Mouse (Mus musculus) adrenal gland, adult 18-20 months (tissue): ENCODE results near the gene Tunar. TPM values are rescaled to one million over a fixed set of nuclear protein-coding genes. Genes with fewer than 3 reads are reported as not detected.

Source experiments
- DNase-seq, 2 experiments: peaks; one replicate each; pipeline ENCODE4 v3.0.0; 2021 to 2022; ENCODE audit warnings: low spot score in 2 of 2
- total RNA-seq, 2 experiments: library from RNA; stranded (reverse); gene quantifications; 1 replicate in 1 of 2; 2 replicates in 1 of 2; pipeline ENCODE4 v1.2.3; 2021

Tunar gene
- total RNA-seq, 2 experiments from 2014 or later, result 0.38 to 0.40 TPM

- DNase-seq, result no peak
These were observed 61.0 kb downstream of the Tunar start for GRCm38 (mm10) chr12:105394671-105395070.

- no peak for DNase-seq
These were observed 64.5 kb downstream of the Tunar start for GRCm38 (mm10) chr12:105398172-105398571.

- no peak for DNase-seq
These were observed 70.1 kb downstream of the Tunar start for GRCm38 (mm10) chr12:105403742-105404141.

- DNase-seq, result no peak
These were observed 72.3 kb downstream of the Tunar start for GRCm38 (mm10) chr12:105406008-105406407.

- DNase-seq, result no peak
These were observed 80.2 kb downstream of the Tunar start for GRCm38 (mm10) chr12:105413909-105414308.

GRCm38 (mm10) chr12:105420476-105420875 is 86.8 kb downstream of the Tunar start:
- no peak for DNase-seq

GRCm38 (mm10) chr12:105426541-105426940 is 92.9 kb downstream of the Tunar start:
- peak in 1 of 2 experiments; percentile 12 for DNase-seq

- DNase-seq, result peak; percentile 21 to 37
These were observed 93.5 kb downstream of the Tunar start for GRCm38 (mm10) chr12:105427039-105427757.

- no peak for DNase-seq
These were observed 98.2 kb downstream of the Tunar start for GRCm38 (mm10) chr12:105431872-105432271.

- no peak for DNase-seq
These were observed 99.1 kb downstream of the Tunar start for GRCm38 (mm10) chr12:105432807-105433206.

Other genes starting within 250 kb of the Tunar start
- not detected for gene Tcl1b2, start 187.9 kb upstream of the Tunar start, total RNA-seq
- not detected for gene Tcl1b1, start 174.2 kb upstream of the Tunar start, total RNA-seq
- gene Tcl1b5, start 157.5 kb upstream of the Tunar start, total RNA-seq, result not detected
- gene Tcl1b3, start 142.8 kb upstream of the Tunar start, total RNA-seq, result not detected
- not detected for gene Tcl1b4, start 131.9 kb upstream of the Tunar start, total RNA-seq
- gene Tcl1, start 111.1 kb upstream of the Tunar start, total RNA-seq, result not detected
- gene D430019H16Rik, start 120.0 kb downstream of the Tunar start, total RNA-seq, result 1 to 10 TPM; 3.8 to 4.4 TPM
- 10 to 100 TPM; 11.7 to 14.9 TPM for gene Bdkrb2, start 229.4 kb downstream of the Tunar start, total RNA-seq